Mouse (Mus musculus) spleen, postnatal 36 days (tissue): ENCODE results near the gene Arid5b.

Source experiments
- DNase-seq, 2 experiments: peaks; one replicate each; pipeline ENCODE4 v3.0.0; 2022; ENCODE audit warnings: low spot score in 2 of 2, mixed read lengths in 1 of 2

Gene Arid5b

DNA sequence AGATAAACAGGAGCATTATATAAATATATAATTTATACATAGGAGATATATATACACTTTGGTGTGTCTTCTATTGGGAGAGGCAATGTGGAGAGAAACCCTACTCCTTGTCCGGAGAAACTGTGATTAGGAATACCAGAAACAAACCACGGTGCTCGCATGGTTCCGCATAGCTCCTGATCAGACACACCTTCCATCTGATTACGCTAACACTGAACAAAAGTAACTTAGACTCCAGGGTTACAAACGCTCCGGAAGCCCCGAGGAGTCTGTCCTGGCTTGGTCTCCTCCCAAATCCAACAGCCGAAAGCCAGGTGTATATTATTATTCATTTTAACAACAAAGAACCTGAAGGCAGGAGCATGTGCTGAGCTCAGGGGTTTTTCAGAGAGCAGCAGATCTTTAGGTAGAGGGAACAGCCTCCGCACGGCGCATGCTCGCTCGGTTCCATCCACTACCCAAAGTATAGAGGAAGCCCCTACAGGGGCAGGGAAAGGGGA lies 41.5 kb downstream of the Arid5b start:
- no peak for DNase-seq

DNA sequence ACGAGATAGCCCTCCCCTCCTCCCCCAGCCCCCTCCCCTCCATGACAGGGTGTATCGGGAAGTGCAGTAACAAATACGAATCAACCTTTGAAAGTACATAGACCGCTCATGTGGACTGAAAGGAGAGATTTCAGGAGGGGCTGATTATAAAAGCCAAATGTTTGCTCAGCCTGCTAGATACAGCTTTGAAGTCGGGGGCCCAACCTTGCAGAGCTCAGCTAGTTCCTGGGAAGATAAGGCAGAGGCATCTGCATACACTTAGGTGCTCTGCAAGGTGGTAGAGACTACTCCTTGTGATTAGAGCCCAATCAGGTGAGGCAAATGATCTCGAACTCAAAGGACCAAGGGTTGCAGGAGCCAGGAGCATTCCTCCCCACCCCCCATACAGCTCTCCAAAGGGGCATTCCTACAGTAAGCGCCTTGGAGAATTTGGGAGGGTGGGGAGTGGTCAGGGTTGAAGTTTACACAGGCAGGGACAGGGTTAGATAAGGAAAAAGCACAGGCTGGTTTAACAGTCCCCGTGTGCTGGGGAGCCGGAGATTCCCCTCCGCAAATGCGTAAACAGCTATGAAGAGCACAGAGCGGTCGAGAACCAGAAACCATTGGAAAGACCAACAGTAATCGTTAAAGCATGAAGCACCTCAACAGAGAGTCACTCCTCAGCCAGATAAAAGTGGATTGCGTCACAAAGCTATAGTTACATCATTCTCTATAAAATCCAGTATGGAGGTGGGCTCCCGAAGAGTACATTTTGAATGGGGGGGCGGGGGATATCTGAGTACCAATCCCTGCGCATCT lies 47.0 kb downstream of the Arid5b start:
- no peak for DNase-seq

DNA sequence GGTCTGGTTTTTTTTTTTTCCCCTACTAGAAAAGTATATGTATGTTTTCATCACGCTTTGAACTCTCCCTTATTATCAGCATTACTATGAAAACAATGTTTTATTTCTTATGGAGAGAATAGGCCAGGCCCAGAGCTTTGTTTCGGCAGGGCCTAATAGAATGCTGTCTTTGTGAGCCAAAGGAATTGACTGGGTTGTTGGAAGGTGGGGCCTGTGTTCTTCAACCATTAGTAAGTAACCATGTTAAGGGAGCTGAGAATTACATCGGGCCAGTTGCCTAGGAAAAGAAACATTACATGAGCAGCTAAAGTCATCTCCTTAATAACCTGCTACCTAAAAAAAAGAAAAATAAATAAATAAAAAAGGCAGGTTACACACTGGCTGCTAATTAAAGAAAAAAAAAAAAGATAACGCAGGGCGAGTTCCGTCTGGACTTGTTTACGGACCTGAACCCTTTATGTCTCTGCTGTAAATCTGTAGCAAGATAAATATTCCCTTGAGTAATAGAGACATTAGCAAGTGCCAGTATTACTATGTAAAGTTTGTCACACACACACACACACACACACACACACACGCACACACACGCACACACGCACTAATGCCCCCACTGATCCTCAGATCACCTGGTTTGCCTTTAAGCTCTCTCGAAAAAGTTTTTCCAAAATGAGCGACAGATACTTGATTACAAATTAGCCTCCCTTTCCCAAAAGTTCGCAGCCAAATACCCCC lies 47.7 kb downstream of the Arid5b start:
- DNase-seq, result no peak

DNA sequence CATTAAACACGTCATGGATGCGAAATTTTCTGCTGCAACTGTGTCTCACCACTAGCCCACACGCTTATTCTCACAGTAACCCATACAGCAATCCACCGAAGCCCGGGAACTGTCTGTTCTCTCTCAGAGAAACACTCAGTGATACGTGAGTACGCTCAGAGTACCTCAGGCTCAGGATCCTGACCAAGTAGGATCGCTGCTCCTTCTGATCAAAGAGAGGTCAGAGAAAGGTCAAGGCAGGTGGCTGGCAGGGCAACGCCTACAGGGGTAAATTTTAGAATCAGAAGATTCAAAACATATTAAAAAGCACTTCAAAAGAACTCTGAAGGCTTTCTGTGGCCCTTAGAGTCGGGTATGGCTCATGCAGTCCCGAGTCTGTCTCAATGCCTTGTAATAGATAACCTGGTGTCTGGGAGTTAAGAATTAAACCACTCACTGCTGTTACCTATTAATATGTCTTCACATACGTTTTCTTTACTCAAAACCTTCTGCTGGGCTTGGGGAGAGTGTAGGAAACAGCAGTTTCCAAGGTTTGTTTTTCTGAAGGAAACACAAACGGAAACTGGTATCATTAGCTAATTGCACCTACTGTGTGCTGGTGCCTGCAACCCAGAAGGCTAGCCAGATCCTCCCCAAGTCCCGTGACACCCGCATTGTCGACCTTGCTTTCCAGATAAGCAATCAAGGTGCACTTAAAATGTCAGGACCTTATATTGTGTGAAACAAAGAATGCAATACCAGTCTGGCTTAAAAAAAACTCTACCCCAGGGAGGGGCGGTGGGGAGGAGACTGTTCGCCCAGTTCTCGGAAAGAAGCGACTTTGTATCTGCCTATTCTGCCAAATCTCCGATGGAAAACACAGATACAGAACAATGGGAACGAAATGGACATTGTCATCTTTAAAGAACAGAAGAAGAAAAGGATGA lies 48.6 kb downstream of the Arid5b start:
- no peak for DNase-seq

DNA sequence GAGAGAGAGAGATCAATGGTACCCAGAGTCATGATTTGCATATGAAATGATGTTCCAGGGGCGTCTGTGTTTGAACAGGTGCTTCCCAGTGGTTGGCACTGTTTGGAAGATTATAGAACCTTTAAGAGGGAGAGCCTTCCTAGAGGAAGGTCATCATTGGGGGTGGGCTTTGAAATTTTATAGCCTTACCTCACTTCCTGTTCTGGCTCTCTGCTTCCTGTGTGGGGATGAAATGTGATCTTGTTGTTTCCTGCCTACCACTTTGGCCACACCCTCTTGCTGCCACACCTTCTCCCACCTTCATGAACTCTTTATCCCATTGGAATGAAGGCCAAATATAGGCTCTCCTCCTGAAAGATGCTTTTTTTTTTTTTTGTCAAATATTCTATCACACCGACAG lies 55.9 kb downstream of the Arid5b start:
- DNase-seq, result no peak

DNA sequence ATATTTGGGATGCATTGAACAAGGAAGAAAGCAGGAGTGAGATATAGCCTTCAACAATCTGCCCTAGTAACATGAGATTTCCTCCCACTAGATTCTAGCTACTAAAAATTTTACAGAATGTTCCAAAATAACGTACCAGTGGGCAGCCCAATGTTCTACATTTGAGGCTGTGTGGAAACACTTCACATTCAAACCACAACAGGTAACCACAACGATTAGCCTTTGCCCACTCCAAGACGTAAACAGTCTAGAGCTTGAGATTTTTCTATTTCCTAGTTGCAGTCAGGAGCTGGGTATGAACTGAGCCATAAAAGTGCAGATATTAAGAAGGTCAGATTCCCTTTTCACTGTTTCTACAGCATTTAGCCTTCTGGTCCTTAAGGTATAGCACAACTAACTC lies 56.5 kb downstream of the Arid5b start:
- no peak for DNase-seq

DNA sequence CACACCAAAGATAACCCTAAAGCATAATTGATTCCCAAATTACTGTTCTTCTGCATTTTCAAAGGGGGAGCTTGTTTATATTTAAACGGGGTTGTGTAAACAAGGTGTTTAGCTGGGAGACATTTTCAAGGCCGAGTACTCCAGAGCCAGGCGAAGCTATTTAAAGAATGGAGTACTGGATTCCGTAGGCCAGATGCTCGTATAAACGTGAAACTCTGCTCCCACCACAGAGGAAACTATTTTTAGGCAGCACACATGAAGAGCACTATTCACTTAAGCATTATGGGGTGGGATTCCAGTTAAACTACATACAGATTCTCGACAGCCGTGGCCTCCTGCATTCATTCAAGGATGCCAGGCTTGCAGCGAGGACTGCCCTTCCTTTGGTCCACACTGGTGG lies 59.2 kb downstream of the Arid5b start:
- DNase-seq, result no peak

DNA sequence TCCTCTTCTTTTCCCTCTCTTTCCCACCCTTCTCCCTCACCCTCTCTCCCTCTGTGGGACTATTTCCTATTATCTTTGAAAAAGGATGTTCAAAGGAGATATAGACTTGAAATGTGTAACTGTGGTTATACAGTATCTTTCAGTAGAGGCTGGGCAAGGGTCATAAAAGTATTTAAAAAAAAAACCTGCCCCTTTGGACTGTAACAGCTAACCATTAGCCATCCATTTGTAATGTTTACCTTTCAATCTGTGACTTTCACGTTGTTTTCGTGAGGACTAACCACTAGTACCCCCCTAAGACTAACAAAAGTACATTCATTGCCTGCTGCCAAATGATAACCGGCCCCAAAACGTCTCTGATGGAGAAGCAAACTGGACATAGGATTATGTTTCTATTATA lies 59.9 kb downstream of the Arid5b start:
- DNase-seq, result no peak

DNA sequence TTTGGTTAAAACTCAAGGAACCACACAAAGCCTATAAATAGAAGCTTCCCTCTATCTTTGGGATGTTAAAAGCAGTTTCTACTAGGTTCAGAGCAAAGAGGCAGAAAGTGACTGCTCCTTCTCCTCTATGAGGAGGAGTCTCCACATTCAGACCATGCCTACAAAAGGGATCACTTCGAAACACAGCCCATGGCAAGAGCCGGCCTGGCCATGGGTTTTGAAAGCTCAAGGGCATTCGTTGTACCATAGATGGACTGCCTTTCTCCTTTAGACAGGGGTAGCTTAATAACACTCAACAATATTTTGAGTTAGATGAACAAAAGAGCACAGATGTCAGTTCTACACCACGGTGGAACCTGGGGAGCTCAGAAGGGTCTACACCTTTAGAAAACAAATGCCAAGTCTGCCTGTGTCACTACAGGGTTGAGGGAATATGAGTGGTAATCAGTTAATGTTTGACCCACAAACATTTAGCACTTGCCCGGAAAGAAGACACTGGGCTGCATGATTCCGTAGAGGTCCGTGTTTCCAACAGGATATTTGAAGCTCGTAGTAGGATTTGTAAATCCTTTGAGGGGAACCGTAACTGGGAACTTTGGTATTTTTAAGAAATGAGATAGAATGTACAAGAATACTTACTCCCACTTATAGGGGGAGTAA lies 63.6 kb downstream of the Arid5b start:
- no peak for DNase-seq

DNA sequence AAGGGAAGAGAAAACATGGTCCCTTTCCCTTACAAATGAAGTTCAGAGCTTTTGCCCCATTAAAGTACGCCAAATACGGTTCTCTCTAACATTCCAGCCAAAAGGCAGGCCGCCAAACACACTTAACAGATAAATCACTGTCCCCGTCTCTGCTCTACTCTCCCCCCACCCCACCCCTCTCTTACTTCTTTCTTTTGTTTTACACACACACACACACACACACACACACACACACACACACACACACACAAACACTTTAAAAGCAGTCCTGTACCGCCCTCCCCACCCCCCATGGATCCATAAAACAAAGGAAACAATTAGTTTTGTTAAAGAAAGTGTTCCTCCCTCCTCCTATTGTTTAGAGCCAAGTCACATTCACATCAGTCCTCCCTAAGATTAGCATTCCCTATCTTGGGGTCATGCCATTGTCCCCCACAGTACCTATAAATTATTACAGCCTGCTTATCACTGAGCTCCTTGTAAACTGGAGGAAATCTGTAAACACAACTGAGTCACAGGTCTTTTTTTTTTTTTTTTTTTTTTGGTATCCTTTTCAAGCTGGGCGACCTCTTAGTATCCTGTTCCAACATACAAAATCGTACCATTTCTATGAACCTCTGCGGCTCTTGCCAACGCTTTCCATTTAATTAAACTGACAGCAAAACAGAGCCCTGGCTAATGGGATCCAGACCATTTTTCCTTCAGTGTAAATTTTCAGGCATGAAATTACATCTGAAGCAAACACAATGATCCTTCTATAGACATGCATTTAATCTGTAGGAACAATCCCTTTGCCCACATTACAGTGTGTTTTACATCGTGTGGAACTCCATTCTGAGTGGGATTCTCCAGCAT lies 66.3 kb downstream of the Arid5b start:
- no peak for DNase-seq

DNA sequence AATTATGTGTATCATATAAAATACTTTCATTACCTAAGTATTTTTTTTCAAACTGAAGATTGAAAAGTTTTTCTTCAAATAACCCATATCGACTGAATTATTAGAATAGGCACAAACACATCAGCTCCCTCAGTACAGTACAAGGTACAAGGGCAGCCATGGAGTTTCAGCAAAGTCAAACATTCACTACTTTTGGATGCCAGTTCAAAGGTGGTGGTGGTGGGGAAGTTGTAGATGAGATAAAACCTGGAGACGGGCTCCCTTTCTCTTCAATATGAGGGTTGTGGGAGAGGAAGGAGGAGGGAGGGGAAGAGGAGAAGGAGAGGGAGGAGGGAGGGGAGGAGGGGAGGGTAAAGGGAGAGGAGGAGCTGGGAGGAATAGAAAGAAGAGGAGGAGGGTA lies 67.0 kb downstream of the Arid5b start:
- DNase-seq, result no peak

DNA sequence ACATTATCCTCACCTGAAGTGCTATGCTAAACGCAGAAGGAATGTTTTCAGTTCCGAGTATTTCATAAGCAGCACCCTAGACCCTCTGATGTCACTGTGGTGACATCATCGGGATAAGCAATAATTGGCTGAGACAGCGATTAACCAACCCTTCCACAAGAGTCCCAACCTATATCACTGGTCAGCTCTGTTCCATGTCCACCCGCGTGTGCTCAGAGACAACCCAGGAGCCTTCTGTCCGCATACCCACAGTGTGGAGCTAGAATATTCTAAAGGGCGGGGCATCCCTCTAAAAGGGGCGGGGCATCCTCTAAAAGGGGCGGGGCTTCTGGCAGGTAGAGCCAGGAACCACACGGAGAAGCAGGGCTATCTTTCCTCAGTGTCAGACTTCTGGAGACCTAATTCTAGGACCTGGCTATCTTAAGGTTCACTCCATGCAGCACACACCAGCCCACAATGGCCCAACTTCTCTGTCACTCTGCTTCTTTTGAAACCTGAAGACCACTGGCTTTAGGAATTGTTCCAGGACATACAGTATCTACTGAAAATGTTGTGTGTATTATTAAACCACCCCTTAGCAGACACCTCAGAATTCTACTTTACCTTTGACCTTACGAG lies 68.4 kb downstream of the Arid5b start:
- DNase-seq, result no peak

DNA sequence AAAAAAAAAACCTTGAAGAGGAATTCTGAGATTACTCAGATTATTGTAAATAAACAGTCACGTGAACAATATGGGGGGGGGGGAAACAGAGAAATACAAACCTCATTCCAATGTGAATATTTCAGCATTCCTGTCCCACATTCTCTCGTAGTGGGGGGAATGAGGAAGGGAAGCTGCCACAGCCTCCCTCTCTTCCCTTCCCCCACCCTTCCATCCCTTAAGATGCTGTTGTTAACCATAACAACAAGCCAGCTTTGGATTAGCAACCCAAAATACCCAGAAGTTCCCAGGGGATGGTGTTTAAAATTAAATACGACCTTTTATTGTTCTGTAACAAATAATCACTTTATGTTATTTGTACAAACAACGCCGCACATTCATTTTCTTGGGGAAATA lies 69.9 kb downstream of the Arid5b start:
- no peak for DNase-seq

DNA sequence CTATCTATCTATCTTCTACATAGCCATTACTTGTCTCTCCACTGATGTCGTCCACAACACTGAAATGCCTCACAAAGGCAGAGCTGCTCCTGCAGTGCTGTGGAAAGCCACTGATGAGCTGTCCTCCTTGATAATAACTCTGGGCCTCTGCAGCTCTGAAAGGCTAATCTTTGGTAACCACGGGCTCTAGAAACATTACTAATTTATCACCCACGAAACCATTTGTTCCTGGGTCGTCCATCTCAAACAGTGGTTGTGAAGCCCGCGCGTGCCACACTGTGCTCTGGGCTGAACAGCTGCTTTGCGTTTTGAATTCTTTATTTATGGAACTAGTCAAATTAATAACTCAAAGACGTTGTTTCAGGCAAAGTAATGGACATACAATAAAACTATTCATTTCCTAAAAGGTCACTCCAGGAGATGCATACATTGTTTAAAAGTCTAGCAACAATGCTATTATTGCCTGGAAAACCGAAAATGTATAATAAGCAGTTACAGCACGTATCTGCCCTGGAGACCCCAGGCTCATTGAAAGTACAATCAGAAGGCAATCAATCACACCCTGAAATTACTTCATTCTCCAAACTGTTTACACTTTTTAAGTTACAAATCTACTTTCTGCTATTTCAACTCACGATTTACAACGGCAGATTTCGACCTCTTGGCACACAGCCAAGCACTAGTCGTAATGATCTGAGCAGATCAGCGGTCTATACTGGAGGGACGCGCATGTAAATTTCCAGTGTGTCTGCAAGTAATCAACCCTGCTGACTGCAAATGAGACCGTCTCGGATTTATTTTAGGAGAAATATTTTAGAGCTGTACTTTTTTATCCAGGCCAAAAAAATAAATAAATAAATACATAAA lies 70.5 kb downstream of the Arid5b start:
- no peak for DNase-seq

DNA sequence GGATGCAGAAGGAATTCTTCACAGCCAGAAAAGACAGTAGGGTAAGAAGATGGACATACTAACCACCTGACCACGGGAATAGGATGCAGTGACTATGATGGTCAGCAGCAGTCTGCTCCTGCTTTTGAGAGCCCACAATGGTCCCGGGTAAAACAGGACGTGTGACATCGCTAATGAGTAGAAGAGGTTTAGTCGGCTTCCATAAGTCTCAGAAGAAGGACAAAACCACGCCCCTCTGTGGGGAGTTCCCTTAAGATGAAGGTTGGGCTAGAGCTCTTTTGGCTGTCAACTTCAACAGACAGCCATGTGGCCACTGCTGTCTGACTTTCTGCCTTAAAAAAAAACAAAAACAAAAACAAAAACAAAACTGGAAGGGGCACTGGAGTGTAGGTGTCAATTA lies 74.1 kb downstream of the Arid5b start:
- DNase-seq, result no peak

DNA sequence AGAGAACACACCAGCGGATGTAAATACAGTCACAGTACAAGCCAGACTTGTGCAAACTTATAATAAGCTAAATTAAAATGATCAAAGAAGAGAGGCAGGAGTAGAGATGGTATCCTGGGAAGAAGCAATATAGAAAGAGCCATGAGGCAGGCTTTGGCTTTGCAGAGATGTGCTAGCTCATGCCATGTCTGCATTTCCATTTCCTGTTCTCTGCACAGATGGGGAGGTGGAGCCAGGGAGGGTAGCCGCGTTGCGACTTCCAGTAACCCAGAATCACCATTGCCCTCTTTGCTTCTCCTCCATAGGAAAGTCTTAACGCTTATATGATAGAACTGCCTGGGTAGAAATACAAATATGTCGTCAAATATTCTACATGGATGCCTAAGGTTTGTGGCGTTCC lies 74.7 kb downstream of the Arid5b start:
- no peak for DNase-seq

DNA sequence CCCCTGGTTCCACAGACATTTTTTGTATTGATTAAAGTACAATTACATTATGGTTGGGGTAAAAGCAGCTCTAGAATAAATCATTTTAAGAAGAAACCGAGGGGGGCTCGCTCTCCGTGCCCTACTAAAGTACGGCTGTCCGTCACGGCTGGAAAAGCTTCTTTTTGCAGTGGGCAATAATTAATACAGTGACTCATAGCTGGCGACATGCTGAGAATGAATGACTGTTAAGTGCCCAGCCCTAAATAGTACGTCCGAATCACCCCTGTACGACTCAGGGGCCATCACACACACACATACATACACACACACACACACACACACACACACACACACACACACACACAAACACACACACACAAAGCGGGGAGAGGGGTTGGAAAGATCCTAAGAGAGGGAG lies 75.2 kb downstream of the Arid5b start:
- DNase-seq, result no peak

DNA sequence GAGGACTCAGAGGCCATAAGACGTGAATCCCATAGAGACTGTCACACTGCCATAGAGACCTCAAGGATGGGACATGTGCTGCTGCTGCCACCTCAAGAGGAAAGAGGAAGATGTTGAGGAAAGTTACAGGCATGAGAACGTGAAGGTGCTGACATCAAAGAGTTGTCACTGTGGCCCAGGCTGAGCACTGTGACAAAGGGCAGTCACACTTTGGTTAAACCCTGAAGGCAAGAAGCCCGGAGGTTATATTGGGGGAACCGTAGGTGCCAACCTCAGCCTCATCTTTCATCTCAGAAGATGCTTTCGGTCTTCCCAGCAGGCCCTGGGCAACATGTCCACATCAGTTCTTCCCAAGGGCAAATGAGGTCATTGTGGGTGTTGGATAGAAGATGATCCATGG lies 79.1 kb downstream of the Arid5b start:
- DNase-seq, result no peak

DNA sequence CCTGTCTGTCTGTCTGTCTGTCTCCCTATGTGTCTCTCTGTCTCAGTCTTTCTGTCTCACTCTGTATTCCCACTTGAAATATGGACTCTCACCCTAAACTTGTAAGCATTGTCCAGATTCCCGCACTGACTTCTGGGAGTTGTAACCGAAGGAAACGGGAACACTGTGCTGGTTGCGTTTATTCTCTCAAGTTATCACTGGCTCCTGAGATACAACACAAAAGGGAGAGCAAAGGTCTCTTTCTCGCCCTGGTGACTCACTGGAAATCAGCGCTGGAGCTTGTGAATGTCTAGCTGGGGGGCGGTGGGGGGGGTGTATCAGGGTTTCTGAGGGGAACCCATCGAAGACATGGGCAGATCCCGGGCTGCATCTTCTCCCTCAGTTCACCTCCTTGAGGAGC lies 82.2 kb downstream of the Arid5b start:
- DNase-seq, result no peak
